Mouse (Mus musculus): ENCODE measurements around the gene Cpne5. TPM values are rescaled to one million over a fixed set of nuclear protein-coding genes. Genes with fewer than 3 reads are reported as not detected.

The Cpne5 gene
- total and polyA plus RNA-seq, 2 experiments: not detected

- H3K27me3 ChIP-seq (ENCODE audit: control insufficient read depth, insufficient read depth, low read length): no peaks in the 10 kb centered on the region
- H3K79me2 ChIP-seq (ENCODE audit: control insufficient read depth, insufficient read depth, low read length): no peaks in the 10 kb centered on the region
- H3K9ac ChIP-seq (ENCODE audit: low read depth, low read length): no peak overlapping the region
- TF ChIP-seq POLR2A (IDR thresholded peaks at IDR 0.05; ENCODE audit: extremely low read depth, insufficient read depth, low read length) (no peak), CTCF (IDR thresholded peaks at IDR 0.05; ENCODE audit: low read depth, low read length) (no peak)
- H3K36me3 ChIP-seq (ENCODE audit: control insufficient read depth, insufficient read depth, low read length): no peaks in the 10 kb centered on the region
- H3K4me3 ChIP-seq (ENCODE audit: insufficient read depth, low read depth, low read length): no peak overlapping the region
- H3K27ac ChIP-seq (replicated peaks; ENCODE audit: insufficient read depth, low read depth, low read length): no peak overlapping the region
- DNase-seq (ENCODE audit: extremely low read depth, low read depth, low spot score): no peak
- WGBS: 67% methylated on average over 9 of the region's 9 CpGs
- H3K4me1 ChIP-seq (ENCODE audit: control insufficient read depth, insufficient read depth, low read length): no peaks in the 10 kb centered on the region
Observed at GRCm38 (mm10) chr17:29199151-29199800, 38.7 kb downstream of the Cpne5 start.

- H3K9ac ChIP-seq (ENCODE audit: low read depth, low read length): no peak overlapping the region
- no peaks in the 10 kb centered on the region for H3K27me3 ChIP-seq (ENCODE audit: control insufficient read depth, insufficient read depth, low read length)
- TF ChIP-seq CTCF (IDR thresholded peaks at IDR 0.05; ENCODE audit: low read depth, low read length): no peak
- no peak for TF ChIP-seq POLR2A (IDR thresholded peaks at IDR 0.05; ENCODE audit: extremely low read depth, insufficient read depth, low read length)
- no peaks in the 10 kb centered on the region for H3K79me2 ChIP-seq (ENCODE audit: control insufficient read depth, insufficient read depth, low read length)
- no peak overlapping the region for H3K27ac ChIP-seq (replicated peaks; ENCODE audit: insufficient read depth, low read depth, low read length)
- 76% methylated on average over 4 of the region's 4 CpGs for WGBS
- H3K36me3 ChIP-seq (ENCODE audit: control insufficient read depth, insufficient read depth, low read length): no peaks in the 10 kb centered on the region
- no peak overlapping the region for H3K4me3 ChIP-seq (ENCODE audit: insufficient read depth, low read depth, low read length)
- no peak for DNase-seq (ENCODE audit: extremely low read depth, low read depth, low spot score)
- no peaks in the 10 kb centered on the region for H3K4me1 ChIP-seq (ENCODE audit: control insufficient read depth, insufficient read depth, low read length)
Observed at GRCm38 (mm10) chr17:29195579-29195978, 42.4 kb downstream of the Cpne5 start.

- Histone ChIP-seq H3K9ac (ENCODE audit: low read depth, low read length) (no peak overlapping the region), H3K36me3 (ENCODE audit: control insufficient read depth, insufficient read depth, low read length) (no peaks in the 10 kb centered on the region), H3K4me3 (ENCODE audit: insufficient read depth, low read depth, low read length) (no peak overlapping the region), H3K27me3 (ENCODE audit: control insufficient read depth, insufficient read depth, low read length) (no peaks in the 10 kb centered on the region), H3K4me1 (ENCODE audit: control insufficient read depth, insufficient read depth, low read length) (no peaks in the 10 kb centered on the region), H3K79me2 (ENCODE audit: control insufficient read depth, insufficient read depth, low read length) (no peaks in the 10 kb centered on the region), H3K27ac (replicated peaks; ENCODE audit: insufficient read depth, low read depth, low read length) (no peak overlapping the region)
- TF ChIP-seq CTCF (IDR thresholded peaks at IDR 0.05; ENCODE audit: low read depth, low read length): no peak
- no peak for TF ChIP-seq POLR2A (IDR thresholded peaks at IDR 0.05; ENCODE audit: extremely low read depth, insufficient read depth, low read length)
- WGBS: 23% methylated on average over 10 of the region's 12 CpGs
- no peak for DNase-seq (ENCODE audit: extremely low read depth, low read depth, low spot score)
Observed at GRCm38 (mm10) chr17:29188989-29189388, 49.0 kb downstream of the Cpne5 start.

- Histone ChIP-seq H3K4me1 (ENCODE audit: control insufficient read depth, insufficient read depth, low read length) (no peaks in the 10 kb centered on the region), H3K79me2 (ENCODE audit: control insufficient read depth, insufficient read depth, low read length) (no peaks in the 10 kb centered on the region), H3K27ac (replicated peaks; ENCODE audit: insufficient read depth, low read depth, low read length) (no peak overlapping the region), H3K36me3 (ENCODE audit: control insufficient read depth, insufficient read depth, low read length) (no peaks in the 10 kb centered on the region), H3K4me3 (ENCODE audit: insufficient read depth, low read depth, low read length) (no peak overlapping the region), H3K9ac (ENCODE audit: low read depth, low read length) (no peak overlapping the region), H3K27me3 (ENCODE audit: control insufficient read depth, insufficient read depth, low read length) (no peaks in the 10 kb centered on the region)
- 75% methylated on average over 10 of the region's 10 CpGs for WGBS
- DNase-seq (ENCODE audit: extremely low read depth, low read depth, low spot score): no peak
- TF ChIP-seq POLR2A (IDR thresholded peaks at IDR 0.05; ENCODE audit: extremely low read depth, insufficient read depth, low read length): no peak
- TF ChIP-seq CTCF (IDR thresholded peaks at IDR 0.05; ENCODE audit: low read depth, low read length): no peak
Observed at GRCm38 (mm10) chr17:29186989-29187859, 50.7 kb downstream of the Cpne5 start.

- TF ChIP-seq CTCF (IDR thresholded peaks at IDR 0.05; ENCODE audit: low read depth, low read length): no peak
- TF ChIP-seq POLR2A (IDR thresholded peaks at IDR 0.05; ENCODE audit: extremely low read depth, insufficient read depth, low read length): no peak
- Histone ChIP-seq H3K9ac (ENCODE audit: low read depth, low read length) (no peak overlapping the region), H3K36me3 (ENCODE audit: control insufficient read depth, insufficient read depth, low read length) (no peaks in the 10 kb centered on the region), H3K79me2 (ENCODE audit: control insufficient read depth, insufficient read depth, low read length) (no peaks in the 10 kb centered on the region), H3K4me3 (ENCODE audit: insufficient read depth, low read depth, low read length) (no peak overlapping the region), H3K4me1 (ENCODE audit: control insufficient read depth, insufficient read depth, low read length) (no peaks in the 10 kb centered on the region), H3K27ac (replicated peaks; ENCODE audit: insufficient read depth, low read depth, low read length) (no peak overlapping the region), H3K27me3 (ENCODE audit: control insufficient read depth, insufficient read depth, low read length) (no peaks in the 10 kb centered on the region)
- 82% methylated on average over 7 of the region's 7 CpGs for WGBS
- no peak for DNase-seq (ENCODE audit: extremely low read depth, low read depth, low spot score)
Observed at GRCm38 (mm10) chr17:29185376-29186046, 52.5 kb downstream of the Cpne5 start.

Measured in liver, adult 2 months (tissue).